Mouse (Mus musculus) brain, embryonic 14.5 days (tissue): ENCODE data around the gene Plekhg5. TPM values are rescaled to one million over a fixed set of nuclear protein-coding genes. Genes with fewer than 3 reads are reported as not detected.
A peak's percentile ranks its signal among the peaks of the same experiment; 100 is the strongest.

Experiments
- DNase-seq: peaks from one replicate; pipeline ENCODE4 v3.0.0-alpha.2; 2011; ENCODE audit warnings: low read depth
- CTCF ChIP-seq: fragments of 200-500 bp; IDR thresholded peaks from 2 replicates; pipeline ENCODE4 v1.5.1; 2012; ENCODE audit warnings: inconsistent platforms, mild to moderate bottlenecking, moderate library complexity, borderline replicate concordance; ENCODE audit not compliant: insufficient read depth, insufficient read length; ENCODE audit errors: extremely low read depth
- POLR2A ChIP-seq: fragments of 200-500 bp; IDR thresholded peaks from 2 replicates; pipeline ENCODE4 v1.6.1; 2012; ENCODE audit warnings: mild to moderate bottlenecking, inconsistent platforms, borderline replicate concordance; ENCODE audit not compliant: poor library complexity, insufficient read depth, insufficient read length, severe bottlenecking; ENCODE audit errors: extremely low read depth
- polyA plus RNA-seq: library from polyadenylated mRNA; depleted of rRNA; stranded (reverse); fragments of >200 nt; gene quantifications from 2 replicates; pipeline ENCODE4 v1.2.3, GENCODE M21; 2012

The Plekhg5 gene
- polyA plus RNA-seq, 1 experiment, result 18.6 TPM

DNA sequence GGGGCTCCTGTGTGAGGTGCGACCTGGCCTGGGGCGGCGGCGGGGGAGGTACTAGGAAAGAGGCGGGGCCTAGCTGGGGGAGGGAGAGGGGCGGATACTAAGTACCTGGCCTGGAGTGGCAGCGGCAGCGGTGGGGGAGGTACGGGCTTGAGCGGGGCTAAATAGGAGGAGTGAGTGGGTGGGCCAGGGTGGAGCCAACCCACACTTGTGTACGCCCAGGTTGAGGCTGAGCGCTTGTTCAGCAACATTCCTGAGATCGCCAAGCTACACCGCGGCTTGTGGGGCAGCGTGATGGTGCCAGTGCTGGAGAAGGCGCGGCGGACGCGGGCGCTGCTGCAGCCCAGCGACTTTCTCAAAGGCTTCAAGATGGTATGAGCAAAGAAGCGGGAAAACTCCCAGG lies 35.2 kb downstream of the Plekhg5 start:
- TF ChIP-seq POLR2A (no peak), CTCF (no peak)
- DNase-seq, result no peak

DNA sequence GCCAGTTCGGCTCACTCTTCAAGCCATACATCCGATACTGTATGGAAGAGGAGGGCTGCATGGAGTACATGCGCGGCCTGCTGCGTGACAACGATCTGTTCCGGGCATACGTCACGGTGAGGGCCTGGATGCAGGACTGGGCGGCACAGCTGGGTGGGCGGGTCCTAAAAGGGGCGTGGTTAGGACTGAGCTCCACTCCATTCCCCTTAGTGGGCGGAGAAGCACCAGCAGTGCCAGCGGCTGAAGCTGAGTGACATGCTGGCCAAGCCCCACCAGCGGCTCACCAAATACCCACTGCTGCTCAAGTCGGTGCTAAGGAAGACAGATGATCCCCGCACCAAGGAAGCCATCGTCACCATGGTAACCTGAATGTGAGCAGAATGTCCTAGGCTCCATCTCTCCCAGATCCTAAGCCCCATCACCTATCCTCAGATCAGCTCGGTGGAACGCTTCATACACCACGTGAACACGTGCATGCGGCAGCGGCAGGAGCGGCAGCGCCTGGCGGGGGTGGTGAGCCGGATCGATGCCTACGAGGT lies 35.7 kb downstream of the Plekhg5 start:
- TF ChIP-seq CTCF (no peak), POLR2A (no peak)
- DNase-seq, result peak; percentile 94

DNA sequence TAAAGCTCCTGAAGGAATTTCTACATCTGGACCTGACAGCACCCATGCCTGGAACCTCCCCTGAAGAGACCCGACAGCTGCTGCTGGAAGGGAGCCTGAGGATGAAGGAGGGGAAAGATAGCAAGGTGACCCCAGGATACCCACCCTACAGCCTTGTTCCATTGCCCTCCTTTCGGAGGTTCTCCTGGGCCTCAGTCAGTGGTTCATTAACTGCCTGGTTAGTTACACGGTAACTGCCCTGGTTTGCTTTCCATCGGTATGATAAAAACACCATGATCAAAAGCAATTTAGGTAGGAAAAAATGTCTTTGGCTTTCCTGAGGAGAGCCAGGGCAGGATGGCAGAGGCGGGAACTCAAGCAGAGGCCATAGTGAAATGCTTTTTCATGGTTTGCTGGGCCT lies 36.4 kb downstream of the Plekhg5 start:
- TF ChIP-seq POLR2A, result no peak
- no peak for TF ChIP-seq CTCF
- DNase-seq, result no peak

DNA sequence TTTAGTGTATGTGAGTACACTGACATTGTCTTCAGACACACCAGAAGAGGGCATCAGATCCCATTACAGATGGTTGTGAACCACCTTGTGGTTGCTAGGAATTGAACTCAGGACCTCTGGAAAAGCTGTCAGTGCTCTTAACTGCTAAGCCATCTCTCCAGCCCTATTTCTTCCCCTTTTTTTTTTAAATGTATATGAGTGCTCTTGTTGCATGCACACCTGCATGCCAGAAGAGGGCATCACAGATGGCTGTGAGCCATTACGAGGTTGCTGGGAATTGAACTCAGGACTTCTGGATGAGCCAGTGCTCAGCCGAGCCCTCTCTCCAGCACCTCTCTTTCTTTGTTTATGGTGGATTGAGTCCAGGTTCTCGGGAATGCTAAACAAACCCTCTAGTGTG lies 37.2 kb downstream of the Plekhg5 start:
- no peak for DNase-seq
- TF ChIP-seq POLR2A (no peak), CTCF (no peak)

DNA sequence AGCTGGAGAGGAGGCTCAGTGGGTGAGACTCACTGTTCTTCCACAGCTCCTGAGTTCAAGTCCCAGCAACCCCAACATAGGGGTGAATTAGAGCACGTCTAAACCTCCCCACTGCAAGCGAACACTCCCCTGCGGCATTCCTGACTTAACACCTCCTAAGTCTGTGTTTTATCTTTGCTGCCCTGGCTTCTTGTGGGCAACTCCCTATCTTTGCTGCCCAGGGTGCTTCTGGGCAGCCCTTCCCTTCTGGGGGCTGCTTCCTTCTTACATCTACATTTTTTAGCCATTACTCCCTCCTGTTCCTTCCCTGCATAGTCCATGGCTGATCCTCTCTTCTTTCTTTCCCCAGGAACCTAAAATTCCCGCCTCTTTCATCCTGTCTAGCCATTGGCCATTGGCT lies 38.4 kb downstream of the Plekhg5 start:
- no peak for TF ChIP-seq CTCF
- no peak for TF ChIP-seq POLR2A
- DNase-seq, result no peak

DNA sequence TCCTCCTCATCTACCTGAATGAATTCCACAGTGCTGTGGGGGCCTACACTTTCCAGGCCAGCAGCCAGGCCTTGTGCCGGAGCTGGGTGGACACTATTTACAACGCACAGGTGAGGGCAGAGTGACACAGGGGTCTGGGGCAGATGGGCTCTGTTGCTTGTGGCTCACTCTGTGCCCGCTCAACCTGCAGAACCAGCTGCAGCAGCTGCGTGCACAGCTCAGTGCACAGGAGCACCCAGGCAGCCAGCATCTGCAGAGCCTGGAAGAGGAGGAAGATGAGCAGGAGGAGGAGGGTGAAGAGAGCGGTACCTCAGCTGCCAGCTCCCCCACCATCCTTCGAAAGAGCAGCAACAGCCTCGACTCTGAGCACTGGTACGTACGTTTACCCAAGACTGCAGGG lies 40.0 kb downstream of the Plekhg5 start:
- no peak for DNase-seq
- no peak for TF ChIP-seq CTCF
- no peak for TF ChIP-seq POLR2A

DNA sequence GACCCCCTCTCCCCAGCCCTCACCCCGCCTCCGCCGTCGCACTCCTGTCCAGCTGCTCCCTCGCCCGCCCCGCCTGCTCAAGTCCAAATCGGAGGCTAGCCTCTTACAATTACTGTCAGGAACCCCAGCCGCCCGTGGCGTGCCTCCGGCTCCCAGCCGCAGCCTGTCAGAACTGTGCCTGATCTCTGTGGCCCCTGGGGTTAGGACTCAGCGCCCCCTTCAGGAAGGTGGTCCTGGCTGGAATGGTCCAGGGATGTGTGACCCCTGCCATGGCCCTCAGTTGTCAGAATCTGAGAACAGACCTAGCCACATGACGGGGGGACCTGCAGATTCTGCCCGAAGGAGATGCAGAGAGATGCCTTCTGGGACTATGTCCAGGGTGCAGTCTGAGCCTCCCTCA lies 41.8 kb downstream of the Plekhg5 start:
- DNase-seq, result no peak
- TF ChIP-seq POLR2A (no peak), CTCF (no peak)

DNA sequence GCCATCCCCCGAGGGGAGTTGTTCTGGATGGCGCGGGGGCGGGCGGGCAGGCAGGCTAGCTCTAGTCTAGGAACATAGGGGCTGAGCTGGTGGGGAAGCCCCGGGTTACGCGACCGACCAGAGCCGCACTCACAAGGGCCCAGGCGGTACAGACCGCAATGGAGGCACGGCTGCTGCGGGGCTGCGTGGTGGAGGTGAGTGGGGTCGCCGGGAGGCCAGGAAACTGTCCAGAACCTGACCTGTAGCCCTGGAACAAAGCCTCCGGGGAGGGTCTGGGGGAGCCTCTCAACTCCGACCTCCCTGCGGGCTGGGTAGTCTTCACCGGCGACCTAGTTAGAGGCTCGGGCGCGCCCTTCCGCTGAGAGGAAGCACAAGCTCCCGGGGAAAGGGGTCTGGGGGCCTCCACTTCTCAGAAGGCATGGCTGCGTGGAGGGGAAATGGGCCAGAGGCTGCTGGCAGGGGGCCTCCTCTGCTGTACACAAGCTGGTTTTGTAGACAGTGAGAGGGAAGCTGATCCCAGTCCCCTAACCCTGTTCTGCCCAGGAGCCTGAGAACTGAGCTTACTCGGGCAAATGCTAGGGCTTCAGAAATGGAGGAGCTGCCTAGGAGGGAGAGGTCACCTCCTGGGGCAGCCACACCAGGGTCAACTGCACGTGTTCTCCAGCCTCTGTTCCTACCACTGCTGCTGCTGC lies 43.8 kb downstream of the Plekhg5 start, which contains the start of gene Tnfrsf25:
Tnfrsf25 (plus strand) TSS at position 14 of the 692 bp plus-strand sequence.
- no peak for DNase-seq
- no peak for TF ChIP-seq CTCF
- TF ChIP-seq POLR2A, result no peak

DNA sequence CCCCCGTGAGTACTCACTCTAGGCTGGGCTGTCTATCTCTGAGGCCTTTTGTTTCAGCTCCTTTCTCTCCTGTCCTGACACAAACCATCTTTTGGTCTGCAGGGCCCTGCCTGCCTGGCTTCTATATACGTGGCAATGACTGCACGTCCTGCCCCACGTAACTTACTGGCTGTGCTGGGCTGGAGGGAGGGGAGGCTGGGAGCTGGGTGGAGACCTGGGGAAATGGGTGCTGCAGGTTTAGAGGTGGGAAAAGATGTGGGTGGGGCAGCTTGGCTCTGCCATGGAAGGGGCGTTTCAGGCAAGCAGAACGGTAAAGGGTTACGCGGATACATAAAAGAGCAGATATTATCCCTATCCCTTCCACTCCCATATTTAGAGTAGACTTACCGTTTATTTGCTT lies 45.2 kb downstream of the Plekhg5 start:
- DNase-seq, result no peak
- TF ChIP-seq POLR2A (no peak), CTCF (no peak)

DNA sequence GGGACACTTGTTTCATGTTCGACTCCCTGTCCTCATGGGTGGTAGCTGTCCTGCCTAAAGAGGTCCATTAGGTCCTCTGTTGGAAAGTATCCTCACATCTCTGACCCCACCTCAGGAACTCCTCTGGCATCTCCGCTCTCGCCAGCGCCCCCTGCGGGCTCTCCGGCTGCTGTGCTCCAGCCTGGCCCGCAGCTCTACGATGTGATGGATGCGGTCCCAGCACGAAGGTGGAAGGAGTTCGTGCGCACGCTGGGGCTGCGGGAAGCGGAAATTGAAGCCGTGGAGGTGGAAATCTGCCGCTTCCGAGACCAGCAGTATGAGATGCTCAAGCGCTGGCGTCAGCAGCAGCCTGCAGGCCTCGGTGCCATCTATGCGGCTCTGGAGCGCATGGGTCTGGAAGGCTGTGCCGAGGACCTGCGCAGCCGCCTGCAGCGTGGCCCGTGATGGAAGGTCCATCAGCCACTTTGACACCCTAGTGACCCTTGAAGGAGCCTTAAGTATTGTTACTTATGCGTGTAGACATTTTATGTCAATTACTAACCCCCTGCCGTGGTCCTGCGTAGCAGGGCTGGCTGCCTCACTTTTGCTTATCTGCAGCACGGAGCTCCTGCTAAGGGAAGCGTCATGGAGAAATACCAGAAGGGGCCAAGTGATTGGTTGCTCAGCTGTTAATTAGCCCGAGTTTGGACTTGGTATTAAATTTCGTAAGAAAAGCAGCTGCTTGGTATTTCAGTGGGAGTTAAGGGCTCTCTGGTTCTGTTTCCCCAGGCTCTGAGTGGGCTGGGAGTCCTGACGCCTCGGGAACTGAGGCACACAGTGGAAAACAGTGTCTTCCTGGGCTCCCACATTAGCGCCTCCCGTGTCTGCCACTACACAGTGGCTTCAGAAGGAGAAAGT lies 47.3 kb downstream of the Plekhg5 start:
- TF ChIP-seq POLR2A (no peak), CTCF (peak; percentile 63; the same call in 1 of the 2 replicates)
- DNase-seq, result no peak

DNA sequence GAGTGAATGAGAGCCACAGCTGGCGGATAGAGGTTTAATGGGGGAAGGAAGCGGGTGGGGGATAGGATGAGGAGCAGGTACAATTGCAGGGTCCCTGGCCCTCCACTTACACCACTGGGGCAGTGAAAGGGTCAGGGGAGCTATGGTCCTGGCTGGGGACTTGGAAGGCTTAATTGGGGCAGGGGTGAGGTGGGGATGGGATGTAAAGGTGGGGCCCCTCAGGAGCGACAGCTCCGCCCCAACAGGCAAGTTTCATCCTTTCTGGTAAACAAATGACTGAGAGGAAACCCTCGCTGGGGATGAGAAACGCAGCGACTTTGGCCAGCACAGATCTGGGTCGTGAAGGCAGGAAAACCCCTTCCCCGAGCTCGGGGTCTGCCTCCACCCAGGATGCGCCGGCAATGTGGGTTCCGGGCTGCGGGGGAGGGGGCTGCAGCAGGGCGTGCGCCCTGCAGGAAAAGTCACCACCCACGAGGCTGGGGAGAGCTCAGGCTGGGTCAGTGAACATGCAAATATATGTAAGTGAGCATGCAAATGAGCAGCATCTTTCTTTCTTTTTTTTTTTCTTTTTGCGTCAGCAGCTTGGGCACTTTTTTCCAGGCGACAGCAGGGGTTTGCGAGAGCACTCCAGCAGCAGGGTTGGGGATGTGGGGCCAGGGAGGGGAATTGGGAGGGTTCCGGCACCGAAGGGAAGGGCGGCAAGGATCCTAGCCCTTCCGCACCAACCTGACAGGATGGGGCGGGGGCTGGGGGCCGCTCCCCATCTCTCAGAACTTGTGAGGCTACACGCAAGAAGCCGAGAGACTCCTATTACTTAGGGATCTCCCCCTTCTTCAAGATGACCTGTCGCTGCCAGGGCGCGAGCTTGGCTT lies 48.2 kb downstream of the Plekhg5 start:
- DNase-seq, result no peak
- TF ChIP-seq CTCF (no peak), POLR2A (no peak)

DNA sequence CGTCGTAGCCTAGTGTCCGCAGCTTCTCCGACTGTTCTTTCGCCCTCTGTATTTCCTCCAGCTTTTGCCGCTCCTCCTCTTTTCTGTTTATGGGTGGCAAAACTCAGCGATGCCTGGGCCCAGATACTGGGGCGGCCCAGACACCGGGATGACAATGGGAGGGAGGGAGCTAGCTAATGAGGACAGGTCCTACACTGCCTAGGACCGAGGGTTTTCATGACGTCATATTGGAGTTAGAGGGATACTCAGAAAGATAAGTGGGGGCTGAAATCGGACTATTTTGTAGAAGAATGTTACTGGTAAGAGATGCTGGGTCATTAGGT lies 48.8 kb downstream of the Plekhg5 start:
- no peak for TF ChIP-seq CTCF
- TF ChIP-seq POLR2A, result no peak
- DNase-seq, result no peak
